Mouse (Mus musculus): Measurements from ENCODE around the gene Net1. TPM values are rescaled to one million over a fixed set of nuclear protein-coding genes. Genes with fewer than 3 reads are reported as not detected.

Net1 gene
- 54.9 and 61.7 TPM in 2 replicates for polyA plus RNA-seq (2015; fragmentation: Nextera tagmentation; extraction: Ambion mirVana)

GRCm38 (mm10) chr13:3917571-3918311, at the start of gene Net1, which contains the start of gene Tubal3:
Gene Net1 (minus strand): TSS chr13:3918220.
Gene Tubal3 (plus strand): TSS chr13:3918274.

GRCm38 (mm10) chr13:3945249-3945648, 27.2 kb upstream of the Net1 start, which contains the start of gene Ucn3:
Gene Ucn3 (minus strand): TSS chr13:3945349.

GRCm38 (mm10) chr13:3853648-3854333, 64.2 kb downstream of the Net1 start, which contains the start of gene Calm5:
Gene Calm5 (plus strand): TSS chr13:3854173.

GRCm38 (mm10) chr13:3837312-3837807, 80.7 kb downstream of the Net1 start, which contains the start of gene Calm4:
Gene Calm4 (plus strand): TSS chr13:3837757.

Other genes starting within 250 kb of the Net1 start
- gene Calml3, start 113.9 kb downstream of the Net1 start, polyA plus RNA-seq (2015; fragmentation: Nextera tagmentation; extraction: Ambion mirVana), result not detected in 2 replicates
- 0.28 TPM in 1 of 2 replicates, not detected in the other for gene Calm4, start 80.5 kb downstream of the Net1 start, polyA plus RNA-seq (2015; fragmentation: Nextera tagmentation; extraction: Ambion mirVana)
- not detected in 2 replicates for gene Calm5, start 64.0 kb downstream of the Net1 start, polyA plus RNA-seq (2015; fragmentation: Nextera tagmentation; extraction: Ambion mirVana)
- gene Tubal3, start 54 bp upstream of the Net1 start, polyA plus RNA-seq (2015; fragmentation: Nextera tagmentation; extraction: Ambion mirVana), result not detected in 2 replicates
- not detected in 2 replicates for gene Ucn3, start 27.1 kb upstream of the Net1 start, polyA plus RNA-seq (2015; fragmentation: Nextera tagmentation; extraction: Ambion mirVana)
- gene Akr1c14, start 130.8 kb upstream of the Net1 start, polyA plus RNA-seq (2015; fragmentation: Nextera tagmentation; extraction: Ambion mirVana), result 1.4 and 1.6 TPM in 2 replicates
- gene Akr1c18, start 232.4 kb upstream of the Net1 start, polyA plus RNA-seq (2015; fragmentation: Nextera tagmentation; extraction: Ambion mirVana), result 0.23 and 0.42 TPM in 2 replicates